Mouse (Mus musculus): ENCODE measurements around the gene Cd84.
"Not testable (repeated sequence)": the region's sequence is repeated elsewhere in the genome, so short reads cannot be mapped to it uniquely, and the experiment has no call there.

The Cd84 gene

GRCm38 (mm10) chr1:171839488-171839887 lies at the start of gene Cd84:
TSS of gene Cd84 (plus strand) at chr1:171839697.
- ATAC-seq (ENCODE audit: low TSS enrichment) = no peak

DNA sequence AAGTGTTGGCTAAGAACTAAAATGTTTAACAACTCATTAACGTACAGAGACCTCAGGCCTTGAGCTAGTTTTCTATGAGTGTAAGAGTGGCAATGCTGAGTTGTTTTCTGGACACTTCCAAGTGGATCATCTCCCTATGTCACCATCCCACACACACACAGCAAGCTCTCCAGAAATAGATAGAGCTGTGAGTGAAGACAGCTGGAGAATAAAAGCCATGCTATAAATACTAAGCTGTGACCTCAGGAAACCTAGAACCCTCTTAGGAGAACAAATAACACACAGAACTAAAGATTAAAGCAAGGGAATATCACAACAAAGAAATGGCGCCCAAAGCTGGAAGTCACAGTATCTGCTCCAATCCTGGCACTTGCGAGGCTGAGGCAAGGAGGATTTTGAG lies 48.0 kb upstream of the Cd84 start:
- ATAC-seq (ENCODE audit: low TSS enrichment) = peak; percentile 71

- no peak for ATAC-seq (ENCODE audit: low TSS enrichment)
These were observed 43.3 kb upstream of the Cd84 start for GRCm38 (mm10) chr1:171796185-171796584.

DNA sequence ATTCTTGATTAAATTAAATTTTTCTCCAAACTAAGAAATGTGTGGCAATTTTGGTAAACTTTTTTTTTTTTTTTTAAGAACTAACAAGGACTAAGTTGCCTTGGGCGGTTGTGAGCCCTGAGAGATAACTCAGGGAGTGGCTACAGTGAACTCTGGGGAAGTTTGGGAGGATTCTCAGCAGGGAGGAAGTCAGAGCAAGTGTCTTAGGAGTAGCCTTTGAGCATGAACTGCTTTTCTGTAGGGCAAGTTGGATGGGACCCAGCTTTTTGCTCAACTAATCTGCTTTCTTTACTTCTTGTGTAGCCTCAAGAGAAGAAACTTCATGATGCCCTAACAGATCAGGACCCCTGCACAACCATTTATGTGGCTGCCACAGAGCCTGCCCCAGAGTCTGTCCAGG lies 41.7 kb upstream of the Cd84 start:
- no peak for ATAC-seq (ENCODE audit: low TSS enrichment)

DNA sequence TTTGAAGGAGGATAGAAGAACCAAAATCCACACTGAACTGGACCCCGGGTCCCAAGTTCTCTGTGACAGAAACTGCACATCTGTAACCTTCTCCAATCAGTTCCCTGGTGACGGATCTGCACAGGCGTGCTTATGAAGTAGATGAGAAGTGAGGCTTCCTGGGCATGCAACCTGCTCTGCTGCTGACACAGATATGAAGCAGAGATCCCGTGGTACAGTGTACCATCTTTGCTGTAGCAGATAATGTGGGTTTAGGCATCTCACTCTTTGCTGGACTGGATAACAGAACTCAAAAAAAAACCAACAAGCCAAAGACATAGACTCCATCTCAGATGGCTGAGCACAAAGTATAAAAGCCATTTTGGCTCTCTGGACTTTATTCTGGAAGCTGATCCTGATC lies 39.8 kb upstream of the Cd84 start:
- ATAC-seq (ENCODE audit: low TSS enrichment) = no peak

- not testable (repeated sequence) for ATAC-seq (ENCODE audit: low TSS enrichment)
These were observed 28.4 kb upstream of the Cd84 start for GRCm38 (mm10) chr1:171811048-171811447.

- peak; percentile 99 for ATAC-seq (ENCODE audit: low TSS enrichment)
These were observed 23.7 kb upstream of the Cd84 start for GRCm38 (mm10) chr1:171815545-171816439.

DNA sequence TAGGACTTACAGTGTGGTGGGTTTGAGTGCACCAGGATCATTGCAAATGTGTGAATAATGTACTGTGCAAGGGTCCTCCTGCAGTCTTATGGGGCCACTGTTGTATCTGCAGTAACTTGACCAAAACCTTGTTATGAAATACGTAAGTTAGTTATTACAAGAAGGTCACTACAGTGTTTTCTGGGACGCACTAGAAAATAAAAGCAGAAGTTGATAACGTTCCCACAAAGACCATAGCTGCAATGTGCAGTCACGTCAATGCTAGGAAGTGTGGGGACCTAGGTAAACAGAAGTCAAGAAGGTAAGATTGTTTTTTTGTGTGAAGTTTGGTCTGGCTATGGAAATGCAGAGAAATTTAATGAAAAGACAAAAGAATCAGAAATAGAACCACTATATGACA lies 22.5 kb upstream of the Cd84 start:
- no peak for ATAC-seq (ENCODE audit: low TSS enrichment)

DNA sequence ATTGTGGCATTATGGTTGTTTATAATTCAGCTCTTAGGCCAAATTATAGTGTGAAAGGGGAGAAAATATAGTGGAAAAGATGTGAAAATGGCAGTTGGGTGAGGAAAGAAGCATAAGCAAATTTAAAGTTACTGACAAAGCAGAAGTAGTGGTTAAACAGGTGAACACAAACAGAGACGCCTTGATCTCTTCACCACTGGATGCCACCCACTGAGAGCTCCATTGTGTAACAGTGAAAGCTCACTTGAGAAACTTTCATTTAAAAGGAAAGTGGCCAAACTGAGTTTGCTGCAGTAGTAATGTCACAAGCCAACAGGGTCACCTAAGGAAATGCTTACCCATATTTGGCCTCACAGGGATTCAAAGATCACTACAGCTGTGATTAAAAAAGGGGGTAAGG lies 18.2 kb upstream of the Cd84 start:
- no peak for ATAC-seq (ENCODE audit: low TSS enrichment)

GRCm38 (mm10) chr1:171825462-171825861 lies 14.0 kb upstream of the Cd84 start:
- no peak for ATAC-seq (ENCODE audit: low TSS enrichment)

- ATAC-seq (ENCODE audit: low TSS enrichment) = peak; percentile 71
These were observed 13.3 kb upstream of the Cd84 start for GRCm38 (mm10) chr1:171826164-171826563.

DNA sequence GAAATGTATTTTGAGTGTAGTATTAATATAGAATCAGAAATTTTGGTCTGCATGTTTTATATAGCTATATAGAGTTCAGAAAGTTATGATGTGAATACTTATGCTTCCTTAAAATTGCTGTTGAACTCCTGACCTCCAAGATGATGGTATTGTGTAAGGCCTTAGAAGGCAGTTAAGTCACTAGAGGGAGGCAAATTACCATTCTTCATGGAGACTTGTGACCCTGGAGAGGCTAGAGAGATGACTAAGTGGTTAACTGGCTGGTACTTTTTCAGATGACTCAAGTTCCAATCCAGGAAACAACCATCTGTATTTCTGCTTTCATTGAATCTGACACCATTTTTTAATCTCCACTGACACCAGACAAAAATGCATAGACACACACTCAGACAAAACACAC lies 11.8 kb upstream of the Cd84 start:
- ATAC-seq (ENCODE audit: low TSS enrichment) = peak; percentile 42; the same call in 1 of the 2 replicates

- ATAC-seq (ENCODE audit: low TSS enrichment) = no peak
These were observed 1.0 kb downstream of the Cd84 start for GRCm38 (mm10) chr1:171840450-171841023.

DNA sequence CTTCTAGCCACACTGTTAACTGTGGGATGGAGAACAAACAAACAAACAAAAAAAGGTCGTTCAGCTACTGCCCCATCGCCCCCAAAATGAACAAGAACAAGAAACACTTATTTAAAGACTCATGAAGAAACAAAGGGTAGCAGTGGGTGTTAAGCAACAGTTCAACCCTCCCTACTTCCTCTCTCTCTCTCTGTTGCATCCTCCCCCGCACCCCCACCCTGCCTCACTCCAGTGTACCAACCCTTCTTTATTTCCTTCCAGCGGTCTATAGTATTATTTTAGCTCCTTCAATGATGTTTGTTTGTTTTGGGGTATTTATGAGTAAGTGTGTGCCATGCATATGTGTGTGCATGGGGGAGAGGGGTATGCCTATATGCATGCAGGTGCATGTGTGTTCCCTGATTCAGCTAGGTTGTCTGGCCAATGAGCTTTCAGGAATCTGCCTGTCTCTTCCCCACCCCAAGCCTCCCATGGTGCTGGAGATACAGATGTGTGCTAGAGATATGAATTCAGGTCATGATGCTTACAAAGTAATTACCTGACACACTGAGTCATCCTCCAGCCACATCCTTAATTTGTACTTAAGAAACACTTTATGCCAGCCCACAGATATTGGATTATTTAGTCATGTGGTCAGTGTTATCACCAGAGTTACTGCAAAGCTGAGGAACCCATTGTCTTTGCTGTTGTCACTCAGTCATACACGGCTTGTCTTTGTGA lies 5.7 kb downstream of the Cd84 start:
- no peak for ATAC-seq (ENCODE audit: low TSS enrichment)

- no peak for ATAC-seq (ENCODE audit: low TSS enrichment)
These were observed 8.7 kb downstream of the Cd84 start for GRCm38 (mm10) chr1:171848201-171848600.

GRCm38 (mm10) chr1:171848757-171849156 lies 9.3 kb downstream of the Cd84 start:
- ATAC-seq (ENCODE audit: low TSS enrichment) = no peak

- ATAC-seq (ENCODE audit: low TSS enrichment) = peak; percentile 93
These were observed 10.0 kb downstream of the Cd84 start for GRCm38 (mm10) chr1:171849454-171849853.

DNA sequence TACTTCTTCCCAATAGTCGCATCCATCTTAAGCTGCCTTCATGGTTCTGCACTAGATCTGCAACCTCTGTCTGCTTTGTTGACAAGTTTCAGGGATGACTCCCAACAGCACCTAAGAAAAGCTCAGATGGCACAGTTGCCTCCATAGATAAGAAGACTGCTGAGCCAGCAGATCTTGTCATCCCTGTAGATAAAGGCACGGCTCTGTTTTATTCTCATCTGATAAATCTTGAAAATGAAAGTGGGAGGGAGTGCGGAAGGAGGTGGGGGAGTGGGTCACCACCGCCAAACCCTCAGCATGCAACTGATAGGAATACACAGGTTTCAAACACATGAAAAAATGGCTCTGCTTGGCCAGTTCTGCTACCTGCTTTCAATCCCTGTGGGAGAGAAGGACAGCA lies 26.0 kb downstream of the Cd84 start:
- ATAC-seq (ENCODE audit: low TSS enrichment) = no peak

DNA sequence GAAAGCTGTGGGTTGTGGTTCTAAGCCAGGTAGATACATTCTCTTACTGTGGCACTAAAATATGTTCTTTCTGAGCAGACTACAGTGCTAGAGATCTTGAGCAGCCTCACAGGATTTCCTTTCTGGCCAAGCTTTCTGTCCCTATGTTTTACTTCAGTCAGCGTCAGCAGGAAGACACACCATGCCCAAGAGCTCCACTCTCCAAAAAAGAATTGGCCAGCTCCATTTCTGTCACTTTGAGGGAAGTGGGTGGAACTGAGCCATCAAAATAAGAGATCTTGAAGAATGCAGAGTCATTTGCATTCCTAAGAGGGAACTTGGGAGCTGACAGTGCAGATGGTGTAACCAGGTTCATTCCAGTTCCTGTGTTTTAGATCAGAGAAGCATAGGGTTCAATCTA lies 47.5 kb downstream of the Cd84 start:
- ATAC-seq (ENCODE audit: low TSS enrichment) = peak; percentile 99

DNA sequence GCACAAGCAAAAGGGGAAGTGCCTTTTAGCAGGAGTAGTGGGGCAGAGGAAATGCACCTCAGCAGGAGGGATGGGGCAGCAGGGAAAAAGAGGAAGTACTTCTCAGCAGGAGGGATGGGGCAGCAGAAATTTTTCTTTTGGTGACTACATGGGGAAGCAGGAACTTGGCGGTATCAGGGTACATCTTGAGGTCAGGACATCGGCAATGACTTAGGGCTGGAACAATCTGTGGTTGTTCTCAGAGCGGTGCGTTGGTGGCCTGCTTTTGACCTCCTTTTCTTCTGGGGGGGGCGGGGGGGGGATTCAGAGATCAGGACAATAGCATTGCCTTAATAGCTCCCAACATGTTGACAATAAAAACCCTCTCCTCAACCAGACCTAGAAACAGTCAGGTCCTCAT lies 55.9 kb downstream of the Cd84 start, which contains the start of gene Gm10521:
Gm10521 (plus strand) TSS at position 301 of the 400 bp plus-strand sequence.
- not testable (repeated sequence) for ATAC-seq (ENCODE audit: low TSS enrichment)

- no peak for ATAC-seq (ENCODE audit: low TSS enrichment)
These were observed 64.5 kb downstream of the Cd84 start for GRCm38 (mm10) chr1:171904011-171904410.

DNA sequence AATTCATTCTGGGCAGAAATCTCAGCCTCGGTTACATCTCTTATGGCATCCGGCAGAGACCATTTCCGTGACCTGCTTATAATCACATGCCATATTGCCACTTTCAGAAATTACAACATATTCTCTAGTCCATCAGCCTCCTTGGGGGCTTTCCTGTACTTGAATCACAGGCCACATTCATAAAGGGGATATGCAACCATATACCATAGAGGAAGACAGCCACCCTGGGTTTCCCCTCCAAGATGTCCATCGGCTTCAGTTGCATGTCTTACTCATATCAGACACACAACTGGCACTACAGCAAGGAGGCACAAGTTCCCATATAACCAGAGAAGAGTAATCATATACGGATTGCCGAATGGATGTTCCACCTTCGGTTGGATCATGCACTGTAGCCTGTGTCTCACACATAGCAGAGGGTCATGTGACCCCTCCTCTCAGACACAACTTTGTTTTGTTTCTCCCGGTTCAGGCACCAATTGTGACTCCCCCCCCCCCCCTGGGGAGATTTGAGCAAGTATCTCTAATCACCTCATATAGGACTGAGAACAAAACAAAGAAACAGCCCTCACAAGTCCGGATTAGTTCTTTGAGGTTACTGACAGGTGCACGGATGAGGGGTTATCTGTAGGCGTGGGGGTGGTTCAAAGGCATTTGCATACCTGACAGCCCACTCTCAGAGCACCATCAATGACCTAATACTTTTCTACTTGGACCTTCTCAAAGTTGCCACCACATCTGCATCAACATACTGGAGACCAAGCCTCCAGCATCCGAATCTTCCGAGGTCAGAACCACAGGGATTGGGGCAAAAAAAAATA lies 76.4 kb downstream of the Cd84 start:
- ATAC-seq (ENCODE audit: low TSS enrichment) = no peak
